Mouse (Mus musculus) spleen, adult 2 months (tissue): ENCODE results near the gene Nrxn3. TPM values are rescaled to one million over a fixed set of nuclear protein-coding genes. Genes with fewer than 3 reads are reported as not detected.

ENCODE experiments used
- DNase-seq, 2 experiments: peaks; one replicate each; pipeline versions ENCODE4 v3.0.0 to v3.0.0-alpha.2; 2012 to 2021; ENCODE audit warnings: low spot score in 2 of 2, low read depth in 1 of 2
- H3K27ac ChIP-seq: fragments of 200-500 bp; 2 replicates; pipeline ENCODE4 v1.5.1; 2012; ENCODE audit warnings: low read length, inconsistent platforms; ENCODE audit not compliant: insufficient read depth
- H3K27me3 ChIP-seq: fragments of 200-500 bp; 2 replicates; pipeline ENCODE4 v1.6.1; 2012; ENCODE audit warnings: mild to moderate bottlenecking, moderate library complexity, low read length, inconsistent platforms; ENCODE audit not compliant: control insufficient read depth, insufficient read depth
- H3K36me3 ChIP-seq: fragments of 200-500 bp; 2 replicates; pipeline ENCODE4 v1.6.1; 2012; ENCODE audit warnings: mild to moderate bottlenecking, low read length, inconsistent platforms; ENCODE audit not compliant: control insufficient read depth, insufficient read depth
- H3K4me1 ChIP-seq: fragments of 200-500 bp; 2 replicates; pipeline ENCODE4 v1.6.1; 2011; ENCODE audit warnings: inconsistent platforms; ENCODE audit not compliant: control insufficient read depth, insufficient read depth, insufficient read length
- H3K4me3 ChIP-seq: fragments of 200-500 bp; 2 replicates; pipeline ENCODE4 v1.5.1; 2011; ENCODE audit warnings: mild to moderate bottlenecking, inconsistent platforms; ENCODE audit not compliant: insufficient read depth, insufficient read length; ENCODE audit errors: extremely low read depth
- CTCF ChIP-seq: fragments of 200-500 bp; IDR thresholded peaks from 2 replicates; pipeline ENCODE4 v1.5.1; 2011; ENCODE audit warnings: mild to moderate bottlenecking, inconsistent platforms; ENCODE audit not compliant: insufficient read depth, insufficient read length, insufficient replicate concordance; ENCODE audit errors: extremely low read depth
- POLR2A ChIP-seq: fragments of 200-500 bp; IDR thresholded peaks from 2 replicates; pipeline ENCODE4 v1.6.1; 2011; ENCODE audit warnings: low read depth, low read length, inconsistent platforms
- WGBS: fragments of 180-500 bp; shearing (Covaris S2); methylation state at CpG from one replicate; pipeline ENCODE4 v1.1.7; 2018; 5-methylcytosine and 5-hydroxymethylcytosine counted together
- polyA plus RNA-seq: library from polyadenylated mRNA; depleted of rRNA; stranded (reverse); fragments of >200 nt; gene quantifications from 2 replicates; pipeline ENCODE4 v1.2.3, GENCODE M21; 2012

Nrxn3 gene
- polyA plus RNA-seq, 1 experiment = not detected

DNA sequence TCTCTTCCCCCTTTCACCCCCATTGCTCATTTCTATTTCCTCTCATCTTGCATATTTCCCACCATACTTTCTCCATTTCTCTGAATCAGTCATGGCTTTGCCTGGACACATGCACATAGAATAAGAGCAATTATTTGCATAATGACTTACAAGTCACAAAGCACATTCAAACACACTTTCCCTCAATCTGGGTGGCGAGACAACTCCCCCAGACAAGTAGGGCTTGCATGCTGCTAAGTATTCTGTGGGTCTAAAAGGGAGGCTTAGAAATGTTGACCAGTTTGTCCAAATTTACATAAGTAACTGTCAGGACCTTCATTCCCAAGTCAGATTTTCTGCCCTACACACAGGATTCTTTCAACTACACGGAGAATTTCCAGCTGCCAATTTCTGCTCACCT is 426.8 kb downstream of the Nrxn3 start:
- no peak overlapping the region for H3K4me3 ChIP-seq
- H3K36me3 ChIP-seq = no peaks in the 10 kb centered on the region
- no peak overlapping the region for H3K27ac ChIP-seq
- DNase-seq = no peak
- no peaks in the 10 kb centered on the region for H3K4me1 ChIP-seq
- 75% methylated on average over 2 of the region's 2 CpGs for WGBS
- TF ChIP-seq POLR2A (no peak), CTCF (no peak)
- no peaks in the 10 kb centered on the region for H3K27me3 ChIP-seq

DNA sequence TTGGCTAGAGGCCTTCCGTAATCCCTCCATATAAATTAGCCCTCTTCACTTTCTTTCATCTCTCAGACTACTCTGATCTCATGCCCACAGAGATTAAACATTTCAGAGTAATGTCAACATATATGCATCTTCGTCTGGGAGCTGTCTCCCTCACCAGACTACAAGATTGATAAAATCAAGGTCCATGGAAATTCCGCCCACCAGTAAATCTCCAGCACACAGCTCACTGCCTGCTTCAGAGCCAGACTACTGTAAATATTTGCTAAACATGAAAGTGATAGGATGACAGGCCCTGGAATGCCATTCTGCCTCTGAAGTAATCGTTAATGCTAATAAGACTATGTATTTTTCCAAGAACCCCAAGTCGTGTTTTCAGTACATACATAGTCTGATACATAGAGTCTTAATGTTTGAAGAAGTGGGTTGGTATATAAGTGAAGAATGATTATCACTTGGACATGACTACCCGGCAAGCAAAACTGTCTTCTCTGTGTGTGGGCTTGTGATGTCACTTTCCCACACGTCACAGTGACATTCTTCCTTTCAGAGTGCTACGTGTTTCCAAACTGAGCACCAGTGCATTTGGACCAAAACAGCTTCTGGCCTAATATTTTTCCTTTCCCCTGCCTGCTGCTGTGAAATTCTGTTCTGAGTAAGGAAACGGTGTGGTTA is 433.5 kb downstream of the Nrxn3 start:
- no peak overlapping the region for H3K27ac ChIP-seq
- no peak overlapping the region for H3K4me3 ChIP-seq
- TF ChIP-seq CTCF (no peak), POLR2A (no peak)
- WGBS = 87% methylated on average over 9 of the region's 9 CpGs
- H3K4me1 ChIP-seq = no peaks in the 10 kb centered on the region
- no peak for DNase-seq
- H3K36me3 ChIP-seq = no peaks in the 10 kb centered on the region
- H3K27me3 ChIP-seq = no peaks in the 10 kb centered on the region

DNA sequence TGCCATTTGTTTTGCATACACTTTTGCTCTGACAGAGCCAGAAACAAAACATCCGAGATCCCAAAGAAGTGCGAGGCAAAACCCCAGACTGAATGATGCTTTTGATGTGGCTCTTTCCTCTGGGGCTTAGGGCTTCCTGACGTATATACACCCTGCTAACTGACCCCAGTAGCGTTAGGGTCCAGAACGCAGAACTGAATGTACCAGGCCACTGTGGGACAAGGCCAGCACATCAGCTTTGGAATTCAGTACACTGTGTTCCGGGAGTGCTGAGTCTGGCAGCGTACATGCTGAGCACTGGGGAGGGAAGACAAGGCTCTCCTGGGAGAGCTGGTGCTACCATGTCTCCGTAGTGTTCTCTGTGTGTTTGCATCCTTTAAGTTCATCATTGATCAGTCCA is 436.7 kb downstream of the Nrxn3 start:
- no peaks in the 10 kb centered on the region for H3K27me3 ChIP-seq
- DNase-seq = no peak
- WGBS = 82% methylated on average over 8 of the region's 8 CpGs
- no peak overlapping the region for H3K4me3 ChIP-seq
- no peaks in the 10 kb centered on the region for H3K36me3 ChIP-seq
- no peak for TF ChIP-seq POLR2A
- TF ChIP-seq CTCF = no peak
- no peaks in the 10 kb centered on the region for H3K4me1 ChIP-seq
- no peak overlapping the region for H3K27ac ChIP-seq

DNA sequence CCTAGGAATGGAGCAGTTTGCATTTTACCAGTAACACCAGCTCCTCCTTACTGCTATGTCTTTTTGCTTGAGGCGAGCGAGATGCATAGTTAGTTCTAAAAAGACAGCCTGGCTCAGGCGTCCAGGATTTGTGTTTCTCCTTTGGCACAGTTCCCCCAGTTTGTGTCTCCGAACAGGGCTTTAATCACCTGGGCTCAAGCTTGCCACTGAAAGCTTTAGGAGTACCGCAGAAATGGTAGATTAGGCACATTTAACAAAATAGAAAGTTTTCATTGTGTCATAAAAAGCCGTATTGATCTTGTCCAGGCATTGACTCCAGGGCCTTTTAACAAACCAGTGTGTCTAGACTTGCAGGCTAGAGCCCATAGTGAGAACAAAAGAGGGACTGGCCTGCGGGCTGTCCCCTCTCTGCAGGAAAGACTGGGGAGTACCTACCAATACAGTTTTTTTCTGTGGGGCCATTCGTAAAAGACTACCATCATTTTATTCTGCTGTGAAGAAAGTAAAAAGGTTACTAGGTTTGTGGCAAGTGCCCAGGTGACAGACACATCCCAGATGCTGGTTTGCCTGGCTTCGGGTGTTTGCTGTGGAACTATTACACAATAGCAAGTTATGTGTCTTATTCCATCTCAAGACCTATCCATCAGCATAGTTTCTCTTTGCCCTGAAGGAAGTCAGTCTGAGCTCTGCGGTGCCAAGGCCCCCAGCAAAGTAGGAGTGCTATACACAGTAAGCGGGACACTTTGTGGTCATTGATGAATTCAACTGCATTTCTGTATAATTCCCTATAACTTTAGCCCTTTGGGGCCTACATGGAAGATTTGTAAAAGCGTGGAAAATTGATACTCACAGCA is 451.9 kb downstream of the Nrxn3 start:
- no peak for TF ChIP-seq CTCF
- no peak for TF ChIP-seq POLR2A
- Histone ChIP-seq H3K36me3 (no peaks in the 10 kb centered on the region), H3K4me1 (no peaks in the 10 kb centered on the region), H3K27ac (no peak overlapping the region), H3K27me3 (no peaks in the 10 kb centered on the region), H3K4me3 (no peak overlapping the region)
- no peak for DNase-seq
- WGBS = 85% methylated on average over 12 of the region's 12 CpGs

DNA sequence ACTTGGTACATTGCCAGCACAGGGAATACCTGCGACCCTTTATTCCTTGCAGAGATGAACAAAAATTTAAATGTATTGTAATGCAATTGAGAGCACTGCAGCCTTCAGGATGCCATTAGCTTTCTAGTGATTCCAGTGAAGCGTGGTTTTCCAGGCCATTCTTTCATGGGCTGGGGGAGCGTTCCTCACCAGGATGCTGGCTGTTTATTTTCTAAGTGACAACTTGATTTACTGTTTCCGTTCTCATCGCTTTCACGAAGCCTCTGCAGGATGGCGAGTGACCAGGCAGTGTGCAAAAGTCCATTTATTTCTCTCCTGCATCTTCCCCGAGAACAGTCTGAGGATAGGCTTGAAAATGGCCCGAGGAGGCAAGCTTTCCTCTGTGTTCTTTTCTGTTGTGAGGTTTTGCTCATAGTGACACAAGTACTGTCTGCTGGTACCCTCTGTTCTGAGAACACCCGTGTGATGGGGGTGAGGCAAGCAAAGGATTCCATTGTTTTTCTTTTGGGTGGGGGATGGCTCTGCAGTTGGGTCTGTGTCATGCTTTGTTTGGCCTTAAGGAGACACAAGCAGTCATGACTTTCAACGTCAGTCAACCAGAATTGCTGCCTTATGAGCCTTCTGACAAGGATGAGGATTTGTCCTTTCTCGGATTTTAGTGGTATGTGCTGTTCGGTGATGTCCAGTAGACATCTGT is 457.4 kb downstream of the Nrxn3 start:
- H3K36me3 ChIP-seq = no peaks in the 10 kb centered on the region
- WGBS = 43% methylated on average over 13 of the region's 13 CpGs
- TF ChIP-seq POLR2A (no peak), CTCF (no peak)
- DNase-seq = no peak
- no peaks in the 10 kb centered on the region for H3K27me3 ChIP-seq
- H3K4me3 ChIP-seq = no peak overlapping the region
- H3K27ac ChIP-seq = no peak overlapping the region
- no peaks in the 10 kb centered on the region for H3K4me1 ChIP-seq

DNA sequence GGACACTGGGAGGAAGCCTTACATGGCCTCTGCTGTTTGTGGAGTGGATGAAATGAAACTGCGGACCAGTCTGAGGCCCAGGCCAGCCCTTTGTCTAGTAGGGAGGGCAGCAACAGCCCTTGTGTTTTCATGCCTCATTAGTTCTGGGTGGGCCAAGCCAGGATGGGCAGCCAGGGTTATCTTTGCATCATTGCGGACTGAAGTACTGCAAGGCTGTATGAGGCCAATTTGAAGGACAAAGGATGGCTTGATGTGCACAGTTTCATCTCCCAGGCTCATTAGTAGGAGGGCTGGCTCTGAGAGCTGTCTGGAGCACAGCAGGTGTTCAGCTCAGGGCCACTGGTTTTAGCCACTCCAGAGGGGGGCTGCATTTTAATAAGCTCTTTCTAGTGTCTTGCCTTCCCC is 458.5 kb downstream of the Nrxn3 start:
- TF ChIP-seq CTCF (no peak), POLR2A (no peak)
- WGBS = 82% methylated on average over 2 of the region's 2 CpGs
- no peak overlapping the region for H3K4me3 ChIP-seq
- no peaks in the 10 kb centered on the region for H3K36me3 ChIP-seq
- H3K27me3 ChIP-seq = no peaks in the 10 kb centered on the region
- DNase-seq = no peak
- no peak overlapping the region for H3K27ac ChIP-seq
- H3K4me1 ChIP-seq = no peaks in the 10 kb centered on the region
